Mouse (Mus musculus) heart, embryonic 16.5 days (tissue): Measurements from ENCODE around the gene Cep164. TPM values are rescaled to one million over a fixed set of nuclear protein-coding genes. Genes with fewer than 3 reads are reported as not detected.

Source experiments
- polyA plus RNA-seq: library from polyadenylated mRNA; unstranded; fragments of >200 nt; fragmentation: Nextera tagmentation; extraction: Ambion mirVana; gene quantifications from 2 replicates; pipeline ENCODE4 v1.2.1, GENCODE M21; 2015

Gene Cep164
- polyA plus RNA-seq, 1 experiment from 2014 or later = 14.7 TPM

Other genes with a start within 250 kb of the Cep164 start
- gene Bace1, start 9.9 kb upstream of the Cep164 start, polyA plus RNA-seq = 20.0 and 23.8 TPM in 2 replicates
- gene Pcsk7, start 77.8 kb upstream of the Cep164 start, polyA plus RNA-seq = 18.7 and 19.9 TPM in 2 replicates
- 38.0 and 42.3 TPM in 2 replicates for gene Rnf214, start 78.2 kb upstream of the Cep164 start, polyA plus RNA-seq
- 77.9 and 86.2 TPM in 2 replicates for gene Tagln, start 107.4 kb upstream of the Cep164 start, polyA plus RNA-seq
- 36.9 and 38.3 TPM in 2 replicates for gene Sidt2, start 126.6 kb upstream of the Cep164 start, polyA plus RNA-seq
- gene Pafah1b2, start 184.0 kb upstream of the Cep164 start, polyA plus RNA-seq = 110 and 131 TPM in 2 replicates
- gene Sik3, start 184.1 kb upstream of the Cep164 start, polyA plus RNA-seq = 5.1 and 6.7 TPM in 2 replicates